Mouse (Mus musculus): ENCODE data around the gene Olig2.
"Not testable (repeated sequence)": the region's sequence is repeated elsewhere in the genome, so short reads cannot be mapped to it uniquely, and the experiment has no call there.

Gene Olig2

DNA sequence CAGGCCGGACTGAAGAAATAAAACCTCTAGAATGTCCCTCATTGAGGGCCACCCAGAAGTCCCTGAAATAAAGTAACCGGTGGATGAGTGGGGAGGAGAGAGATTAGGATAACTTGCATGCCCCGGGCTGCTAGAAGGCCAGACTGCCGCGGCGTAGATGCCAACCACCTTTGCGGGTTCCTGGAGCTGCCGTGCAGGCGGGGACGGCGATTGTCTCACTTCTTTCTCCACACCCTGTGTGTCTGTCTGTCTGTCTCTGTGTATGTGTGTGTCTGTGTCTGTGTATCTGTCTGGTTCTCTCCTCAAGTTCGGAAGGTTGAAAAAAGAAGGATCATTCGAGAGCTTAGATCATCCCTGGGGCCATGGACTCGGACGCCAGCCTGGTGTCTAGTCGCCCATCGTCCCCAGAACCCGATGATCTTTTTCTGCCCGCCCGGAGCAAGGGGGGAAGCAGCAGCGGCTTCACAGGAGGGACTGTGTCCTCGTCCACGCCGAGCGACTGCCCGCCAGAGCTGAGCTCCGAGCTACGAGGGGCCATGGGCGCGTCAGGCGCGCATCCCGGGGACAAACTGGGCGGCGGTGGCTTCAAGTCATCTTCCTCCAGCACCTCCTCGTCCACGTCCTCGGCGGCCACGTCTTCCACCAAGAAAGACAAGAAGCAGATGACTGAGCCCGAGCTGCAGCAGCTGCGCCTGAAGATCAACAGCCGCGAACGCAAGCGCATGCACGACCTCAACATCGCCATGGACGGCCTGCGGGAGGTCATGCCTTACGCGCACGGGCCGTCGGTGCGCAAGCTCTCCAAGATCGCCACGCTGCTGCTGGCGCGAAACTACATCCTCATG lies 1.0 kb downstream of the Olig2 start:
- DNase-seq (ENCODE audit: extremely low read depth, insufficient read length, low spot score): no peak

DNA sequence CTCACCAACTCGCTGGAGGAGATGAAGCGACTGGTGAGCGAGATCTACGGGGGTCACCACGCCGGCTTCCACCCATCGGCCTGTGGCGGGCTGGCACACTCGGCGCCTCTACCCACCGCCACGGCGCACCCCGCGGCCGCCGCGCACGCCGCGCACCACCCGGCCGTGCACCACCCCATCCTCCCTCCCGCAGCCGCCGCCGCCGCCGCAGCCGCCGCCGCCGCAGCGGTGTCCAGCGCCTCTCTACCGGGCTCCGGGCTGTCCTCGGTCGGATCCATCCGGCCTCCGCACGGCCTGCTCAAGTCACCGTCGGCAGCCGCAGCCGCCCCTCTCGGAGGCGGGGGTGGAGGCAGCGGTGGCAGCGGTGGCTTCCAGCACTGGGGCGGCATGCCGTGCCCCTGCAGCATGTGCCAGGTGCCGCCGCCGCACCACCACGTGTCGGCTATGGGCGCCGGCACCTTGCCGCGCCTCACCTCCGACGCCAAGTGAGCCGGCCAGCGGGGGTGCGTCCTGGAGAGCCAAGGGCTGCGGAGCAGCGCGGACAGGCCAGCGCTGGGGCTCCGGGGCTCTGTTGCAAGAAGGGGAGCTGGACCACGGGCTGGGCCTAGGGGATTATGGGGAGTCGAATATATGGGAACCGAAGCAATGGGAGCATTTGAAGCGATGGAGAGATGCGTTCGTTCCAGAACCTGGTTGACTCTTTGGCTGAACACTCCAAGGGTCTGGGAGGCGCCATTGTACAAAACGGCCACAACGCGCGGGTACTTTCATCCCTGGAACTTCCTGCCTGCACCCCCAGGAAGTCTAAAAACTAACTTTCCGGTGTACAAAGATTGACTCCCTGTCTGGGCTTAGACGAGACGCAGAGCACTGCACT lies 1.9 kb downstream of the Olig2 start:
- no peak for DNase-seq (ENCODE audit: extremely low read depth, insufficient read length, low spot score)

DNA sequence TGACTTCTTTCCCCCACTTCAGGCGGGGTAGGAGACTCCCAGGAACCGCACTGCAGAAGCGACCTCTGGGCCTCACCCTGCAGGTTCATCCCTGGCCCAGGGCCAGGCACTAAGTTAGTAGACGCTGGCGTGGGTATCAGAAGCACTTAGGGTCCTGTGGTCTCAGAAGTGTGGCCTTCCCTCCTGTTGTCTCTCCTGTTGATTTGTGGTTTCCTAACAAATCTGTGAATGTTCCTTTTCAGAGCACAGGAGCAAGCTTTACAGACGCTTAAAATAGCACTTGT lies 2.4 kb downstream of the Olig2 start:
- DNase-seq (ENCODE audit: extremely low read depth, insufficient read length, low spot score): no peak

DNA sequence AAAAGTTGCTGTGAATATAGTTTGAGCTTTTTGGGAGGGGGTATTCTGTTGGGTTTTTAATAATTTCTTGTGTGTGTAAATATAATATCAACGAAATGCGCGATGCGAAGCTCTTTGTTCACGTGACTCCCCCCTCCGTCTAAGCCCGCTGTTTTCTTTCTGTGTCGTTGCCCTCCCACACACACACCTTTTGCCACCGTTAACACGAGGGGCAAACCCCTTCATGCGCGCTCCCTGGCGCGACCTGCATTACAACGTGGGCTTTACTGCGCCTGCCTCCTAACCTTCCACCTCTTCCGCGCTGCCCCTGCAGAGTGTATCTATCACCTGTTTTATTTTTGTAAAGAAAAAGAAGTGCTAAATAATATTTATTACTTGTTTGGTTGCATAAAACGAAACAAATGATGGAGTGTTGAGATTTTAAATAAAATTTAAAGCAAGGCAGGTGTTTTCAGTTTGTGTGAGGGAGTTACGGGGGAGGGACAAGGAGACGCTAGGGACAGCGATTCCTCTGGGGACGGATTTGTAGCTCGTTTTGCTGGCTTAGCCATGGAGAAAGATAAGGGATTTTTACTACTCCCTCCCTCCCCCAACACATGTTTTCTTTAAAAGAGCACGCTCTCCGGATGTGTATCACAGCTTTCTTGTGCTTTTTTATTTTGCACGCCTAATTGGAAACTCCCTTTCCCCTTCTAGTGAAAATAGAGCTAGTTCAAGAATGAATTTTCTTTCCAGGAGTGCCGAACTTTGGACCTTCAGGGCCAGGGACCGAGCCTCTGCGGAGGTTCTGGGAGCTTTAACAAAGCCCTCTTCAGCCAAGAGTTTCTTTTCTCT lies 3.2 kb downstream of the Olig2 start:
- DNase-seq (ENCODE audit: extremely low read depth, insufficient read length, low spot score): no peak

DNA sequence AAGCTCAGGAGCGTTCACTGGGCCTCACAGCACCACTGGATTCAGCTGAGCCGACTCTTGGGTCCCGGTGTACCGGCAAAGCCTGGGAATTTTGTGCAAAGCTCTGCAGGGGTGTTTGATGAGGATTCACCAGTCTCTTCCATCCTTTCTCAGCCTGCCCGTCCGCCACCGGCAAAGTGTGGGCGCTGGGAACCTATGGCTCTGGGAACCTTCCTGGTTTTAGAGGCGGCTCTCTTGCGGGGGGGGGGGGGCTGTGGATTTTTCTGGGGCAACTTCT lies 3.8 kb downstream of the Olig2 start:
- no peak for DNase-seq (ENCODE audit: extremely low read depth, insufficient read length, low spot score)

DNA sequence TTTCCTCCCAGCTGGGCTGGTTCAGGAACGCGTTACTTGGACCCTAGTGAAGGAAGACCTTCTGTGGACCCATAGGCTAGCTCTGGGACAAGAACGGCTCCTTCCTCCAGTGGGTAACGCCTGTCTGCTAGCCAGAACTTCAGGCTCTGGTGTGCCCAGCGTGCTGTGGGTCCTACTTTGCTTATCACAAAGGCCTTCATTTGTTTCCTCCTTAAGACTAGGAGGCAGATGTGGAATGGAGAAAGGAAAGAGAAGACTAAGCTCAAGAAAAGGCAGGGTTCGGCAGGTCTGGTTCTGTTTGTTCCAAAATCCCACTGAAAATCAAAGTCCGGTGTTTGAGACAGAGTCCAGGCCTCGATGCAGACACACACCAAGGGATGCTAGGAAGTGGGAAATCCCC lies 4.4 kb downstream of the Olig2 start:
- DNase-seq (ENCODE audit: extremely low read depth, insufficient read length, low spot score): no peak

DNA sequence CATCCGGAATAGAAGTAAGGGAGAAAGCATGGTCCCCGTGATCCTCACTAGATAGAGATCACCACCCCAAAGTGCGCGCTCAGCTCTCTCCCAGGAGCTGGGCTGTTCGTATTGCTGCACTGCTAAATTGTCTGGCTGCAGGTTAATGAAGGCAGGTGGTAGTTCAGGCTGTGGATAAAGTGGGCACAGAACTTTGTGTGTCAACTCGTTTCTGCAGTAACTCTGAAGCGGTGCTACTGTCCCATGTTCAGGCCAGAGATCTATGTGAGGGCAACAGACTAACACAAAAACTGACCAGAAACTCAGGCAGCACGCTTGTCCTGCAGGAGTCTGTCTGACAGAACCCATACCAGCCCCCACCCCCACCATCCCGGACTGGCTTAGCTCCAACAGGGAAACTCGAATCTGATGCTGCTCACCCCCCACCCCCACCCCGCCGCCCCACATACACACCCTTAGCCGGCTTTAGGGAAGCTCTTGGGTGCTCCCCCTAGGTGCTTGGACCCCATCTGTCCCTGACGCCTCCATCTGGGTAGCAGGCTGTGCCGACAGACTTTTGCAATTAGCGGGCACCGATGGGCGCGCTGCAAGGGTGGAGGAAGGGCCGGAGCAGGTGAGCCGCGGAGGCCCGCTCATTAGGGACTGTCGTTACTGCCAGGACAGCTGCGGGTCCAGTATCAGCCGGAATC lies 6.7 kb downstream of the Olig2 start:
- no peak for DNase-seq (ENCODE audit: extremely low read depth, insufficient read length, low spot score)

DNA sequence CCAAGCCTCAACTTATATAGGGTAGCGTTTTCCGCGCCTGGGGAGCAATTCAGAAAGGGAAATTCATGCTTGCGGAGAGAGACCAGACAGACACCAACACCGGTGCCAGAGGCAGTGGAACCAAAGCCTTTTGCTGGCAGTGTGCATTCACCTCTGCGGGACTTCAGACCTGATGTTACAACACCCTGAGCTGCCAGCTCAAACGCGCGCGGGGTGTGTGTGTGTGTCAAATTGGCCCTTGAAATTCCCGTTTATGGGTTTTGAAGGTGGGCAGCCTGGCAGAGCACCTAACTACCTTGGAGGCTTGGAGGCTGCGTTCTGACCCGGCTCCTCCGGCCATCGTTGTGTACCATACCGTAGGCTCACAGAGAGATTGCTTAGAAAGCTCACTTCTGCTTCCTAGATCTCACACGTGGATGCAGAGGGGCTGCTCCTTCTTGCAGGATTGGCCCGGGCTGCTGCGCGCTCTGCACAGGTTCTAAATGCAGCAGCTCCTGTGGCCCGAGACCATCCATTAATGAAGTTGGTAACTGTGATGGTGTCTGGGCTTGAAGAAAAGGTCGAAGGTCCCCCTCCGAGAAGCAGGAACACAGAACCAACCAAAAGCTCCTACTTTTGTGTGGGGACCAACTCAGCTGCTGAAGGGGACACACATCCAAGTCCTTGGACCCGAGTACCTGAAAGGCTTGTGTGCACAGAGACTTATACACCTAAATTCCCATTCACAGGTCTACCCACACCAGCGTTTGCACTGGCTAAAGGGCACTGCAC lies 7.4 kb downstream of the Olig2 start:
- DNase-seq (ENCODE audit: extremely low read depth, insufficient read length, low spot score): no peak

DNA sequence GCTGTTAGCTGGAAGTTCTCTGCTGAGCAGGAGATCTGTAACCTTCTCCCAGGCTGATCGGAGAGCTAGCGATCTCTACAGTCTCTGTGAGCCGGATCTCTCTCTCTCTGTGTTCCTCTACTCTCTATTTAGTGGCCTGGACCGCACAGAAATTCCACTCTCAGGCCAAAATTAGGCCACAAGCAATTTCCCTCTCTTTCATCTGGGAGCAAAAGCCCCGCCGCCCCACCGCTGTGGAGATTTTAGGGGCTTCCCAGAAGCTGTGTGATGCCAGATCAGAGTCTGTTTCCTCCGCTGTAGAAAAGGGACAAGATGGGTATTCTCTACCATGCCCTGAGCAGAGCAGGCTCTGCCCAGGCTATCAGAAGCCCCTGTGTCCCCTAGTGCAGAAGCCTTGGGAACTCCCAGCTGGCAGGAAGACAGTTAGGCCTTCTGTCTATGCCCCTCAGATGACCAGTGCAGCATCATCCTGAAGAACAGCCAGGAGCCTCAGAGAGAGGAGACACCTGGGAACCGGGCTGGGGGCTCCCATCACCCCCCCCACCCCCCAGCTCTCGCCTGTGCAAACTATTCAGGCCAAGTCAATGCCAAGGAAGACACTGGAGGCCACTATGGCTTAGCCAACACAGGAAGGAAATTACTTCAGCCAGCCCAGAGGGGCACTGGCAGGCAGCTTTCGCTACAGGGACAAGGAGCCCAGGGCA lies 8.1 kb downstream of the Olig2 start:
- no peak for DNase-seq (ENCODE audit: extremely low read depth, insufficient read length, low spot score)

DNA sequence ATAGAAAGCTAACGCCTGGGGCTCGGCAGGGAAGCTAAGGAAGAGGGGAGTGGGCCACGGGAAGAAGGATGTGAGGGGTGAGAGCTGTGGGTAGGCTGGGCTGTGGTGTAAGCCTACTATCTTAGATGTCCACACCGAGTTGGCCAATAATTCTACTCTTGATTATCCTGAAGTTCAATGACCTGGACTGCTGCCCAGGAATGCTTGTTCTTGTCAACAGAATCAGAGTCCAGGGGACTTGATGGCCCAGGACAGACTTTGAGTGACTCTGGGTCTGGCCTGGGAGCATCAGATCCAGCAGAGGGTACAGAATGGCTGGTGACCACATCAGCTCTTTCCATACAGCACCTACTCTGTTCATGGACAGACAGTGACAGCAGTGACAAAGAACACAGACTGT lies 13.8 kb downstream of the Olig2 start:
- DNase-seq (ENCODE audit: extremely low read depth, insufficient read length, low spot score): no peak

DNA sequence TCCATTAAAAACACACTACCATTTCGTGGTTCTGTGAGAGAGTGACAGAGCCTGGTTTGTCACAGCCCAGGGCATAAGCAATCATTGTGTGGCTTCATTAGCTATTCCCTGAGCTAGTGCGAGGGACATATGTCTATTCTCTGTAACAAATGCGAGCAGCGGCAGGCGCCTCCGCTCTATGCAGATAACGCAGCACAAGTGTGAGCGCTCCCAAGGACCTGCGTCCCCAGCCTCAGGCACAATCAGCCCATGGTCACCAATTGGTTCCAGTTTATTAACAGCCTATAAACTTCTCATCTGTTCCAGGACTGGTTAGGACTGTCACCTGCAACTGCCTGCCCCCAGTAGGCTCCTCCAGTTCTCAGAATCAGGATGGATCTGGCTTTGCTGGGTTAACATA lies 21.0 kb downstream of the Olig2 start:
- DNase-seq (ENCODE audit: extremely low read depth, insufficient read length, low spot score): no peak

DNA sequence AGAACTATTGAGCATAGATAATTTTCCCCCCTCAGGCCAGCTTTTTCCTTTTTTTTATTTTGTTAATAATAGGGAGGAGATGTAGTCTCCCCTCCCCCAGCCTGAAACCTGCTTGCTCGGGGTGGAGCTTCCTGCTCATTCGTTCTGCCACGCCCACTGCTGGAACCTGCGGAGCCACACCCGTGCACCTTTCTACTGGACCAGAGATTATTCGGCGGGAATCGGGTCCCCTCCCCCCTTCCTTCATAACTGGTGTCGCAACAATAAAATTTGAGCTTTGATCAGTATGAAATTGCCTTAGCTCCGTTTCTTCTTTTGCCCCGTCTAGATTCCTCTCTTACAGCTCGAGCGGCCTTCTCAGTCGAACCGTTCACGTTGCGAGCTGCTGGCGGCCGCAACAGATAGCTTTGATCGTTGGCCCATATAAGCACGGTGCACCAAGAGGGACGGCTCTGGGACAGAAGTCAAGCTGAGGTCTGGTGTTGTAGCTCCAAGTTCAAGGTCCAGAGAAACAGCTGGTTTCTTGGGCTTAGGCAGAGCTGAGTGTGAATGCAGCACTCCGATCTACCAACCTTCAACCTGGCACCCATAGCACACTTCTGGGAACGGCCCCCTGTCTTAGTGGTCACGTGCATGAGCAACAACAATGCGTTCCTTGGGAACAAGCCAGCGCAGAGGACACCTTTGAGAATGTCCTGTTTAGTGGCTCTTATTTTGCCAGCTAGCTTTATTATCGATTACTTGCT lies 30.3 kb downstream of the Olig2 start:
- not testable (repeated sequence) for DNase-seq (ENCODE audit: extremely low read depth, insufficient read length, low spot score)

DNA sequence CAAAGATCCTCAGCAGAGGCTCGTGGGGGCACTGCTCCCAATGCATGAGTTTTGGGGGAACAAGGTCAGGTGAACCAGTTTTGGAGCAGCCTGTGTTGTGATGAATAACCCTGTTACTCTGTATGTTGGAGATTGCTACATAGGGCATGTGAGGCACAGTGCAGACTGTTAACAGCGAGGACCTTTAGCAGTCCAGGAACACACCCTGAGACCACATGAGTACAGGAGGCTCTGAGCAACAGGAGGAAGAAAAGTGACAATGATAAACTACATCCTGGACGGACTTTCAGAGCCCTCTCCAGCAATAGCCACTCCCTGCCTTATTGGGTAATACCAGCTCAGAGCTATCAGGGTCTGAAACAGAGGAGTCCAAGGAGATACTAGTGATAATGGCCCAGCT lies 33.7 kb downstream of the Olig2 start:
- no peak for DNase-seq (ENCODE audit: extremely low read depth, insufficient read length, low spot score)

DNA sequence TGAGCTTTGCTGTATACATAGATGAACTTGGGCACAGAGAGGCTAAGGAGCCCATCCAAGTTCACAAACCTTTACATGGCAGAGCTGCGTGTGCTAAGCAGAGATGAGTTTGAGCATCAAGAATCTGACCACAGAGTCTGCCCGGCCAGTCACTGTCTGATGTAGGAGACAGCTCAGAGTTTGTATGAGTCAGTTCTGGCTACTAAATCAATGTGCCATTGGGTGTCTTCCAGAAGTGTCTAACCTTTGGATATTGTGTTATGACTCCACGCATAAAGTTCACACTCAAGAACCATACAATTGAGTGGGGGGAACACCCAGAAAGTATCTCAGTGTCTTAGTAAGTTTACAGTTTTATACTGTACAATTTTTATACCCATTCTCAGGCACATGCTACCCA lies 35.6 kb downstream of the Olig2 start:
- no peak for DNase-seq (ENCODE audit: extremely low read depth, insufficient read length, low spot score)

DNA sequence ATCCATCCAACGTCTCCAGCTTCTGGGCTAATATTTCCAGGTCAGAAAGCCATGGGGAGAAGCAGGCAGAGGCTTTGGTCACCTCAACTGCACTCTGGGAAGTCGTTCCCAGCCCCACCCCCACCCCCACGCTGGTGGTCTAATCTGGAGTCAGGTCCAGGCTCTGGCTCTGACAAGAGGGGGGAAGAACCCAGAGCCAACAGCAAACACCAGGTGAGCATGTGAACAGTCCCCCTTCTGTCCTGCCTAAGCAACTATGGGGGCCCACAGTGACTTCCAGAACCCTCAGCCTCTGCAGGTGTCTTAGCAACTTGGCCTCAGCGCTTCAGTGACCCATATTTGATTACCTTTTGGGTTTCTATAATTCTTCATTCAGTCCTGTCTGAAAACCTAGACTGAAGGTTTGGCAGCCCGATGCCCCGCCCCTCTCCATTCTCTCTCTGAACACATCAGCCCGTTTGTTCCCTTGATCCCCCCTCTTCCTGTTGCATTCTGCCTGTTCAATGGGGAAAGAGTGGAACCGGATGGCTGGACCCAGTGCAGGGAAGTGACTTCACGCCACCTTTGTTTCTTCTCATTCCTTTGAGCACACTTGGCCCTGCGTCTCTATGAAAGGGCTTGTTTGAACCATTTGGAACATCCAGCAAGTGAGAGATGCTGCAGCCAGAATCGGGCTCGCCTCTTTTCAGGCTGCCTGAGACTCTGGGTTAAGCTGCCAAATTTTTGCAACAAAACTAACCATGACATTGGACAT lies 37.4 kb downstream of the Olig2 start:
- DNase-seq (ENCODE audit: extremely low read depth, insufficient read length, low spot score): no peak

DNA sequence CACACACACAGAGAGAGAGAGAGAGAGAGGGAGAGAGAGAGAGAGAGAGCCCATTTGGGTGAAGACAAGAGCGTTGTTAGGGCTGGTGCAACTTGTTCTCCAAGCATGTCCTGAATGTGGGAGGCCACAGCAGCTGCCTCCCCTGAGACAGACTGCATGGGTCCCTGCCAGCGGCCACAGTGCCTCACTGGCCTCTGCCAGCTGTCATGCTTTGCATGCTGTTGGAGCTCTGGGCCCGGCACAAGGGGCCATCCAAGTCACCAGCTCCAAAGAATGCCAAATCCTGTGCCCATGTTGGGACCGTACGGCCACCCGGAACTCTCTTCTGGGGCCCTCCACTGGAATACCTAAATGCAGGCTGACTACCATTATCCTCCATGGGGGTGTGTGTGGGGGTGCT lies 40.7 kb downstream of the Olig2 start:
- peak; percentile 41 for DNase-seq (ENCODE audit: extremely low read depth, insufficient read length, low spot score)

DNA sequence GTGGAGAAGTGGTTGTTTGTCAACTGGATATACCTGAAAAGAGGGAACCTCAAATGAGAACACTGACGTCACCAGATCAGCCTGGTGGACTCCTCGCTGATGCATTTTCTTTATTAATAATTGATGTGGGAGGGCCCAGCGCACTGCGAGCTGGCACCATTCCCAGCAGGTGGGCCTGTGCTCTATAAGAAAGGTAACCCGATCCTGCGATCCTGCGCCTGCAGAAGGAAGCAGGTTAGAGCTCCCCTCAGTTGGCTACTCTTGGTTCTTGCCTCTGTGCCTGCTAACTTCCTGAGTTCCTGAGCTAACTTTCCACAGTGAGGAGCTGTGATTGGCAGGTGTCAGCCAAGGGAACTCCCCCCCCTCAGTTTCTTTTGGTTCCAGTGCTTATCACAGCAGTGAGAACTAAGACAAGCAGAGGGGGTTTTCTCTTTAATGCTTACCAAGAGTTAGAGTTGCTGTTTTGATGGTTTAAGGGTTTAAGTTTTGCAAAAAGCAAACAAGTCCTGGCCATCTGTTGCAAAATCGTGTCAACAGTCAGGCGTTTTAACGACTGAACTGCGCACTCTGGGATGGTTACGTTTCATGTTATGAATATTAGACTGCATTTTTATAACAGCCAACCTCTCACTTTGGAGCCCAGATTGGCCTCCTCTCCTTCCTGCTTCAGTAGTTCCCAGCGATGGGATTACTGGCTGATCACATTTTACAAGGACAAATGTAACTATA lies 43.6 kb downstream of the Olig2 start:
- no peak for DNase-seq (ENCODE audit: extremely low read depth, insufficient read length, low spot score)

Measured in 3134 (cell line).